In genomic region chr17:15434748-15435147, GRCm38 (mm10) we compare ENCODE assay signal across 31 mouse cellular contexts. TPM values are rescaled to one million over a fixed set of nuclear protein-coding genes. Genes with fewer than 3 reads are reported as not detected.
DNase-seq lines count a peak whose midpoint lies in the region; ATAC-seq and TF ChIP-seq lines count a peak whose summit lies in the region.
"Had no signal": no experiment of that assay in that cellular context is flagged by ENCODE, and none has a peak within 500 bp of the region (broad histone marks: within the 10 kb centered on the region; RNA-seq: fewer than 3 reads in every experiment).

No protein-coding gene starts in this region.

- H3K4me1 ChIP-seq in liver, embryonic 14.5 days (replicated peaks; ENCODE audit: control insufficient read depth in 2 of 2, insufficient read depth in 2 of 2, low read length in 1 of 2), result peaks cover 0 to 8% of the 10 kb centered on the region in 2 experiments; a peak in 2 of 4 replicates
- no peaks in the 10 kb centered on the region for H3K4me1 ChIP-seq in intestine, postnatal 0 days (replicated peaks; ENCODE audit: control insufficient read depth, insufficient read depth, low read length)
- H3K4me1 ChIP-seq: intestine, embryonic 15.5 days had no signal

- DNase-seq in adrenal gland, adult 2 months, result peak; percentile 12
- no peak for DNase-seq in adrenal gland, postnatal 4 days (ENCODE audit: low spot score in 2 of 2)
- DNase-seq in liver, embryonic 14.5 days (ENCODE audit: low read depth in 3 of 3, low spot score in 3 of 3), result peak in 2 of 3 experiments; percentile 10 to 17
- no peak for DNase-seq in thymus, postnatal 4 days
- DNase-seq: adrenal gland, postnatal 10 days; cerebellum, adult 18-20 months; cerebellum, postnatal 10 days; gastrocnemius, postnatal 25 days; heart, postnatal 10 days; kidney, adult 9 months; kidney, postnatal 10 days; layer of hippocampus, adult 9-11 months; lung, adult 18-20 months; lung, postnatal 4 days; midbrain, embryonic 14.5 days; right cerebral cortex, postnatal 25 days; spleen, adult 18-20 months; thymus, adult 18-20 months; thymus, postnatal 25 days had no signal

- WGBS in liver, embryonic 14.5 days (ENCODE audit: insufficient replicate concordance), result 36% methylated on average over 3 of the region's 3 CpGs
- WGBS in intestine, postnatal 0 days, result 64% methylated on average over 3 of the region's 3 CpGs

- TF ChIP-seq CTCF in liver, embryonic 14.5 days (IDR thresholded peaks at IDR 0.05; ENCODE audit: low read depth), result no peak
- no peak for TF ChIP-seq CTCF in intestine, postnatal 0 days (IDR thresholded peaks at IDR 0.05; ENCODE audit: low read depth)

- H3K9me3 ChIP-seq in liver, embryonic 14.5 days (ENCODE audit: control insufficient read depth, low read length), result no peaks in the 10 kb centered on the region
- no peaks in the 10 kb centered on the region for H3K9me3 ChIP-seq in intestine, postnatal 0 days (ENCODE audit: control insufficient read depth)
- H3K9me3 ChIP-seq: forebrain, embryonic 10.5 days; forebrain, embryonic 15.5 days; G1E; heart, embryonic 13.5 days; intestine, embryonic 15.5 days had no signal

- no peak overlapping the region for H3K27ac ChIP-seq in liver, embryonic 14.5 days
- no peak overlapping the region for H3K27ac ChIP-seq in intestine, postnatal 0 days (ENCODE audit: low read depth, low read length)
- H3K27ac ChIP-seq: forebrain, embryonic 10.5 days; forebrain, embryonic 15.5 days; heart, adult 2 months; heart, embryonic 13.5 days; hindbrain, postnatal 0 days; intestine, embryonic 15.5 days had no signal

- peak; percentile 90 for ATAC-seq in granulocyte monocyte progenitor cell, adult 5-6 weeks (replicated peaks; ENCODE audit: poor library complexity, severe bottlenecking)
- ATAC-seq in liver, embryonic 14.5 days (ENCODE audit: insufficient read depth), result no peak
- peak; percentile 87 for ATAC-seq in megakaryocyte progenitor cell, adult 5-6 weeks (replicated peaks; ENCODE audit: poor library complexity)
- no peak for ATAC-seq in cerebellum, adult (ENCODE audit: insufficient number of reproducible peaks, low FRiP score, low TSS enrichment)
- ATAC-seq in intestine, postnatal 0 days, result no peak
- ATAC-seq: forebrain, embryonic 15.5 days; hindbrain, postnatal 0 days; intestine, embryonic 15.5 days; lung, postnatal 0 days had no signal

- no peak overlapping the region for H3K9ac ChIP-seq in liver, embryonic 14.5 days (replicated peaks)
- H3K9ac ChIP-seq in intestine, postnatal 0 days (ENCODE audit: low read depth, low read length), result no peak overlapping the region
- H3K9ac ChIP-seq: forebrain, embryonic 15.5 days; heart, embryonic 13.5 days; intestine, embryonic 15.5 days had no signal

- no peak overlapping the region for H3K4me3 ChIP-seq in liver, embryonic 14.5 days (ENCODE audit: insufficient read depth in 1 of 2, low read depth in 2 of 2, low read length in 2 of 2)
- H3K4me3 ChIP-seq in intestine, postnatal 0 days (ENCODE audit: low read depth, low read length), result no peak overlapping the region
- H3K4me3 ChIP-seq: forebrain, embryonic 10.5 days; forebrain, embryonic 15.5 days; heart, adult 2 months; heart, embryonic 13.5 days; intestine, embryonic 15.5 days had no signal

- no peak overlapping the region for H3K4me2 ChIP-seq in liver, embryonic 14.5 days (ENCODE audit: low read depth)
- H3K4me2 ChIP-seq in intestine, postnatal 0 days (replicated peaks; ENCODE audit: low read depth), result no peak overlapping the region
- H3K4me2 ChIP-seq: forebrain, embryonic 15.5 days; heart, embryonic 13.5 days; intestine, embryonic 15.5 days had no signal

- no peaks in the 10 kb centered on the region for H3K36me3 ChIP-seq in liver, embryonic 14.5 days (replicated peaks; ENCODE audit: control insufficient read depth, insufficient read depth, low read depth)
- H3K36me3 ChIP-seq in intestine, postnatal 0 days (ENCODE audit: control insufficient read depth, insufficient read depth), result peaks cover 28% of the 10 kb centered on the region
- H3K36me3 ChIP-seq: intestine, embryonic 15.5 days had no signal

- no peak for TF ChIP-seq EP300 in liver, embryonic 14.5 days (IDR thresholded peaks at IDR 0.05; ENCODE audit: low read depth)

- H3K27me3 ChIP-seq in liver, embryonic 14.5 days (ENCODE audit: control insufficient read depth, insufficient read depth, low read length), result no peaks in the 10 kb centered on the region
- H3K27me3 ChIP-seq in intestine, postnatal 0 days (replicated peaks; ENCODE audit: control insufficient read depth, insufficient read depth, low read length), result no peaks in the 10 kb centered on the region
- H3K27me3 ChIP-seq: forebrain, embryonic 15.5 days; heart, embryonic 13.5 days; intestine, embryonic 15.5 days had no signal

RNA-seq across cellular contexts. Expression of gene Fam120b, which starts 38.7 kb away (rescaled TPM):
- 10 to 100 TPM; 19.8 to 21.8 TPM for total RNA-seq in adrenal gland, adult 2 months (2021)
- 6.7 and 8.5 TPM in 2 replicates for polyA plus RNA-seq in adrenal gland, adult 2 months (2012; rRNA removed)
- total RNA-seq in adrenal gland, postnatal 4 days (2021), result 10 to 100 TPM; 19.2 to 23.6 TPM
- total RNA-seq in granulocyte monocyte progenitor cell, adult 5-6 weeks (2014; fragmentation: Nextera tagmentation), result 11.0 and 16.5 TPM in 2 replicates
- 11.1 and 12.4 TPM in 2 replicates for total RNA-seq in granulocyte monocyte progenitor cell, adult 5-6 weeks (2017)
- polyA plus RNA-seq in liver, embryonic 14.5 days (2012; rRNA removed), result 2.4 and 3.1 TPM in 2 replicates
- 4.1 and 5.6 TPM in 2 replicates for polyA plus RNA-seq in liver, embryonic 14.5 days (2014; fragmentation: Nextera tagmentation; extraction: Ambion mirVana)
- 9.7 and 13.1 TPM in 2 replicates for total RNA-seq in megakaryocyte progenitor cell, adult 5-6 weeks (2015)
- 12.2 and 13.4 TPM in 2 replicates for total RNA-seq in megakaryocyte progenitor cell, adult 5-6 weeks (2017)
- 11.5 and 13.6 TPM in 2 replicates for polyA plus RNA-seq in intestine, postnatal 0 days (2015; fragmentation: Nextera tagmentation; extraction: Ambion mirVana)

RNA-seq across cellular contexts. Expression of gene Dll1, which starts 58.1 kb away (rescaled TPM):
- 1 to 10 TPM; 4.2 to 4.6 TPM for total RNA-seq in adrenal gland, adult 2 months (2021)
- 9.8 and 12.6 TPM in 2 replicates for polyA plus RNA-seq in adrenal gland, adult 2 months (2012; rRNA removed)
- total RNA-seq in adrenal gland, postnatal 4 days (2021), result 10 to 100 TPM in 1 of 2 experiments, 1 to 10 TPM in 1; 6.6 to 15.7 TPM
- total RNA-seq in granulocyte monocyte progenitor cell, adult 5-6 weeks (2014; fragmentation: Nextera tagmentation), result not detected in 2 replicates
- total RNA-seq in granulocyte monocyte progenitor cell, adult 5-6 weeks (2017), result 0.26 TPM in 1 of 2 replicates, not detected in the other
- 0.74 and 0.78 TPM in 2 replicates for polyA plus RNA-seq in liver, embryonic 14.5 days (2012; rRNA removed)
- polyA plus RNA-seq in liver, embryonic 14.5 days (2014; fragmentation: Nextera tagmentation; extraction: Ambion mirVana), result 0.77 and 0.93 TPM in 2 replicates
- total RNA-seq in megakaryocyte progenitor cell, adult 5-6 weeks (2015), result not detected in 2 replicates
- 0.24 TPM in 1 of 2 replicates, not detected in the other for total RNA-seq in megakaryocyte progenitor cell, adult 5-6 weeks (2017)
- 18.5 and 20.0 TPM in 2 replicates for polyA plus RNA-seq in intestine, postnatal 0 days (2015; fragmentation: Nextera tagmentation; extraction: Ambion mirVana)
- total RNA-seq: G1E had no signal
- polyA plus RNA-seq: G1E had no signal

Comparison
In these comparisons a context has a peak if more than half of its experiments do, and no peak if none do; other contexts are left out.
1. DNase-seq: peak in adrenal gland, adult 2 months (single experiment) and liver, embryonic 14.5 days (2 of 3); none in adrenal gland, postnatal 4 days (0 of 2) and thymus, postnatal 4 days (single experiment).
2. ATAC-seq: peak in granulocyte monocyte progenitor cell, adult 5-6 weeks (single experiment) and megakaryocyte progenitor cell, adult 5-6 weeks (single experiment); none in liver, embryonic 14.5 days (single experiment), cerebellum, adult (single experiment) and intestine, postnatal 0 days (single experiment).
3. RNA of gene Dll1, which starts 58.1 kb away (total RNA-seq): 6.6 to 15.7 TPM in adrenal gland, postnatal 4 days and 4.2 to 4.6 TPM in adrenal gland, adult 2 months; 0.26 TPM in granulocyte monocyte progenitor cell, adult 5-6 weeks and 0.24 TPM in megakaryocyte progenitor cell, adult 5-6 weeks; every median in the first group is over 4 times any median in the second.